Comparison of ENCODE assay signal across 23 mouse cellular contexts in the genomic region with DNA sequence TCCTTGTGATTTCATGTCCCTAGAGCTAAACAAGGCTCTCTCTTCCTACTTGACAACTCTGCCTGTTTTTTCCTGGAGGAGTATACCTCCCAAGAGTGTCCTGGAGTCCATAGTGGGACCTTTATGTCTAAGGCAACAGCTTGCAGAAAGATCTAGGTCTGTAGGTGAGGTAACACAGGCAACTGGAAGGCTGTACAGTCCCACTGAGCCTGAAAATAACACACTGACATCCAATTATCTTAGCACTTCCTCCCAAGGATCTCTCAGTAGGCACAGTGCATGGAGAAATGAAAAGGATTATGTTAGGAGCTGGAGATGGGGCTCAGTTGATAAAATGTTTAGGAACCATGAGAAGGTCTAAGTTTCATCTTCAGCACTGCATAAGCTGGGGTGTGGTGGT. TPM values are rescaled to one million over a fixed set of nuclear protein-coding genes. Genes with fewer than 3 reads are reported as not detected.
A peak's percentile ranks its signal among the peaks of the same experiment; 100 is the strongest.
DNase-seq lines count a peak whose midpoint lies in the region; ATAC-seq lines count a peak whose summit lies in the region.
"Had no signal": no experiment of that assay in that cellular context is flagged by ENCODE, and none has a peak within 500 bp of the region (broad histone marks: within the 10 kb centered on the region; RNA-seq: fewer than 3 reads in every experiment).

No protein-coding gene starts in this region.

- H3K27ac ChIP-seq in intestine, embryonic 14.5 days (ENCODE audit: low read depth) = no peak overlapping the region
- no peak overlapping the region for H3K27ac ChIP-seq in intestine, embryonic 16.5 days (ENCODE audit: low read length)
- H3K27ac ChIP-seq: embryonic facial prominence, embryonic 13.5 days; embryonic facial prominence, embryonic 15.5 days had no signal

- H3K27me3 ChIP-seq in intestine, embryonic 14.5 days (replicated peaks; ENCODE audit: control insufficient read depth, insufficient read depth, low read length) = no peaks in the 10 kb centered on the region
- H3K27me3 ChIP-seq in intestine, embryonic 16.5 days (replicated peaks; ENCODE audit: control insufficient read depth, insufficient read depth, low read length) = no peaks in the 10 kb centered on the region
- H3K27me3 ChIP-seq: embryonic facial prominence, embryonic 13.5 days; embryonic facial prominence, embryonic 15.5 days had no signal

- no peak overlapping the region for H3K9ac ChIP-seq in intestine, embryonic 14.5 days (ENCODE audit: low read length)
- no peak overlapping the region for H3K9ac ChIP-seq in intestine, embryonic 16.5 days (ENCODE audit: low read depth, low read length)
- H3K9ac ChIP-seq: embryonic facial prominence, embryonic 13.5 days; embryonic facial prominence, embryonic 15.5 days had no signal

- H3K4me2 ChIP-seq in intestine, embryonic 14.5 days (ENCODE audit: low read length) = no peak overlapping the region
- H3K4me2 ChIP-seq in intestine, embryonic 16.5 days (ENCODE audit: low read depth, low read length) = no peak overlapping the region
- H3K4me2 ChIP-seq: embryonic facial prominence, embryonic 13.5 days; embryonic facial prominence, embryonic 15.5 days had no signal

- H3K9me3 ChIP-seq in intestine, embryonic 14.5 days (ENCODE audit: control insufficient read depth, low read length) = no peaks in the 10 kb centered on the region; the same call in 1 of the 2 replicates
- H3K9me3 ChIP-seq in intestine, embryonic 16.5 days (ENCODE audit: control insufficient read depth, low read length) = no peaks in the 10 kb centered on the region
- H3K9me3 ChIP-seq: embryonic facial prominence, embryonic 13.5 days; embryonic facial prominence, embryonic 15.5 days had no signal

- H3K4me3 ChIP-seq in intestine, embryonic 14.5 days (ENCODE audit: low read depth, low read length) = no peak overlapping the region
- no peak overlapping the region for H3K4me3 ChIP-seq in intestine, embryonic 16.5 days (ENCODE audit: low read length)
- H3K4me3 ChIP-seq: embryonic facial prominence, embryonic 13.5 days; embryonic facial prominence, embryonic 15.5 days; erythroblast, embryonic 14.5 days had no signal

- no peak for DNase-seq in frontal cortex, postnatal 10 days (ENCODE audit: low spot score in 2 of 2)
- peak; percentile 28 for DNase-seq in intestine, embryonic 14.5 days (ENCODE audit: low spot score)
- DNase-seq: adrenal gland, adult 2 months; adrenal gland, postnatal 10 days; adrenal gland, postnatal 25 days; cerebellum, adult 11 months; cerebellum, adult 18-20 months; cerebellum, adult 8-10 months; cerebellum, adult 9-11 months; cerebellum, postnatal 14 days; cerebellum, postnatal 36 days; embryo, embryonic 11 days had no signal

- H3K4me1 ChIP-seq in intestine, embryonic 14.5 days (replicated peaks; ENCODE audit: control insufficient read depth, insufficient read depth, low read length) = no peaks in the 10 kb centered on the region
- no peaks in the 10 kb centered on the region for H3K4me1 ChIP-seq in intestine, embryonic 16.5 days (ENCODE audit: control insufficient read depth, insufficient read depth, low read length)
- H3K4me1 ChIP-seq: embryonic facial prominence, embryonic 13.5 days; embryonic facial prominence, embryonic 15.5 days had no signal

- no peaks in the 10 kb centered on the region for H3K36me3 ChIP-seq in intestine, embryonic 14.5 days (ENCODE audit: control insufficient read depth, insufficient read depth, low read length)
- no peaks in the 10 kb centered on the region for H3K36me3 ChIP-seq in intestine, embryonic 16.5 days (ENCODE audit: control insufficient read depth, insufficient read depth, low read length)
- H3K36me3 ChIP-seq: embryonic facial prominence, embryonic 13.5 days; embryonic facial prominence, embryonic 15.5 days had no signal

- ATAC-seq in frontal cortex, adult (ENCODE audit: low TSS enrichment) = peak; percentile 64; the same call in 1 of the 2 replicates
- no peak for ATAC-seq in intestine, embryonic 14.5 days (replicated peaks; ENCODE audit: low FRiP score, low TSS enrichment, low read depth)
- ATAC-seq in intestine, embryonic 16.5 days = no peak
- ATAC-seq: forebrain, embryonic 14.5 days; forebrain, embryonic 16.5 days had no signal

RNA-seq across cellular contexts. Expression of a gene that starts 20.2 kb away (rescaled TPM):
- 0.26 and 0.42 TPM in 2 replicates for polyA plus RNA-seq in intestine, embryonic 14.5 days (2014; fragmentation: Nextera tagmentation; extraction: Ambion mirVana)
- polyA plus RNA-seq in intestine, embryonic 16.5 days (2015; fragmentation: Nextera tagmentation; extraction: Ambion mirVana) = 0.49 and 0.66 TPM in 2 replicates

RNA-seq across cellular contexts. Expression of a gene that starts 44.6 kb away (rescaled TPM):
- polyA plus RNA-seq in intestine, embryonic 14.5 days (2014; fragmentation: Nextera tagmentation; extraction: Ambion mirVana) = not detected in 2 replicates
- polyA plus RNA-seq in intestine, embryonic 16.5 days (2015; fragmentation: Nextera tagmentation; extraction: Ambion mirVana) = not detected in 2 replicates
- polyA plus RNA-seq: adrenal gland, adult 2 months; brain, embryonic 14.5 days; C2C12; embryonic facial prominence, embryonic 11.5 days; embryonic facial prominence, embryonic 13.5 days; embryonic facial prominence, embryonic 15.5 days; erythroblast, embryonic 14.5 days; forebrain, embryonic 11.5 days; forebrain, embryonic 14.5 days; forebrain, embryonic 16.5 days had no signal
